In the genomic region with DNA sequence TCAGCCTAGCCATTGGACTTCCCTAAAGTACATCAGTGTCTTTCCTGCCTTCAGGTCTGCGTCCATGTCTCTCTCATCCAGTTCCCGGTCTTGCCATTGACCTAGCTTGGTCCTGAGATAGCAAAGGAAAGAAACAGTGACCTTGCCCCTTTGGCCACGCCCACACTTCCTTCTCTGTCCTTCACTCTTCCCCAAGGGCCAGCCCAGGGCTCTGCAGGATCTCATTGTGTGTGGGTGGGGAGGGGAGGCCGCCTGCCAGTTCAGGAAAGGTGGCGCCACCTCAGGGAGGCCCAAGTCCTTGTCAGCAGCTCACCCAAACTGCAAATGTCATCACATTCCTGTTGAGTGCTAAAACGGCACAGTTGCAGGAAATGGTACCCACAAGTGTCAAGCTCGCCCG, we compare ENCODE assay signal across 8 mouse cellular contexts.
A peak's percentile ranks its signal among the peaks of the same experiment; 100 is the strongest.
DNase-seq lines count a peak whose midpoint lies in the region; ATAC-seq and TF ChIP-seq lines count a peak whose summit lies in the region.

No protein-coding gene starts in this region.

- no peaks in the 10 kb centered on the region for H3K27me3 ChIP-seq in lung, embryonic 14.5 days (ENCODE audit: insufficient read depth, low read length)
- H3K27me3 ChIP-seq in heart, embryonic 11.5 days (ENCODE audit: control insufficient read depth, insufficient read depth, low read length): peaks cover 3% of the 10 kb centered on the region; the same call in 1 of the 2 replicates
- no peaks in the 10 kb centered on the region for H3K27me3 ChIP-seq in kidney, postnatal 0 days (ENCODE audit: insufficient read depth, low read length)
- H3K27me3 ChIP-seq in forebrain, embryonic 13.5 days: no peaks in the 10 kb centered on the region

- DNase-seq in lung, embryonic 14.5 days: peak; percentile 37
- no peak for DNase-seq in lung, postnatal 14 days
- DNase-seq in kidney, postnatal 0 days (ENCODE audit: low spot score): peak; percentile 49
- no peak for DNase-seq in frontal cortex, postnatal 36 days (ENCODE audit: low spot score in 2 of 2)
- DNase-seq in cerebellum, adult 18-20 months: no peak

- ATAC-seq in lung, embryonic 14.5 days (ENCODE audit: insufficient read depth): no peak; the same call in 1 of the 2 replicates
- ATAC-seq in heart, embryonic 11.5 days (replicated peaks; ENCODE audit: insufficient number of reproducible peaks, low FRiP score, low TSS enrichment): peak; percentile 73
- peak; percentile 46; the same call in 1 of the 2 replicates for ATAC-seq in kidney, postnatal 0 days (replicated peaks; ENCODE audit: low FRiP score, low read depth)
- peak; percentile 73 for ATAC-seq in megakaryocyte, adult 5-6 weeks (ENCODE audit: poor library complexity, severe bottlenecking)
- no peak for ATAC-seq in forebrain, embryonic 13.5 days

- no peaks in the 10 kb centered on the region for H3K36me3 ChIP-seq in lung, embryonic 14.5 days (ENCODE audit: insufficient read depth)
- no peaks in the 10 kb centered on the region for H3K36me3 ChIP-seq in heart, embryonic 11.5 days (ENCODE audit: control insufficient read depth, insufficient read depth, low read length)
- no peaks in the 10 kb centered on the region for H3K36me3 ChIP-seq in kidney, postnatal 0 days (ENCODE audit: insufficient read depth, low read length)
- H3K36me3 ChIP-seq in forebrain, embryonic 13.5 days (ENCODE audit: poor library complexity, severe bottlenecking): no peaks in the 10 kb centered on the region

- 0 out of 2 replicates have a peak, but pooled peaks have one; percentile 5 for TF ChIP-seq CTCF in lung, embryonic 14.5 days (IDR thresholded peaks at IDR 0.05; ENCODE audit: low read depth)
- peak; percentile 22; the same call in 1 of the 2 replicates for TF ChIP-seq CTCF in kidney, postnatal 0 days (IDR thresholded peaks at IDR 0.05; ENCODE audit: low read depth)

- H3K9ac ChIP-seq in lung, embryonic 14.5 days: no peak overlapping the region
- no peak overlapping the region for H3K9ac ChIP-seq in heart, embryonic 11.5 days (ENCODE audit: low read depth, low read length)
- H3K9ac ChIP-seq in kidney, postnatal 0 days (ENCODE audit: low read depth, low read length): no peak overlapping the region
- H3K9ac ChIP-seq in forebrain, embryonic 13.5 days: no peak overlapping the region

- no peaks in the 10 kb centered on the region for H3K4me1 ChIP-seq in lung, embryonic 14.5 days (ENCODE audit: insufficient read depth)
- H3K4me1 ChIP-seq in heart, embryonic 11.5 days (ENCODE audit: control insufficient read depth, insufficient read depth, low read length): peaks cover 3% of the 10 kb centered on the region; the same call in 1 of the 2 replicates
- H3K4me1 ChIP-seq in kidney, postnatal 0 days (replicated peaks; ENCODE audit: insufficient read depth, low read length): no peaks in the 10 kb centered on the region
- no peaks in the 10 kb centered on the region for H3K4me1 ChIP-seq in forebrain, embryonic 13.5 days

- no peak overlapping the region for H3K4me3 ChIP-seq in lung, embryonic 14.5 days (ENCODE audit: low read depth, low read length)
- no peak overlapping the region for H3K4me3 ChIP-seq in heart, embryonic 11.5 days (ENCODE audit: low read depth, low read length)
- H3K4me3 ChIP-seq in kidney, postnatal 0 days (replicated peaks; ENCODE audit: low read depth, low read length): no peak overlapping the region
- H3K4me3 ChIP-seq in forebrain, embryonic 13.5 days: no peak overlapping the region

- no peaks in the 10 kb centered on the region for H3K9me3 ChIP-seq in lung, embryonic 14.5 days (ENCODE audit: low read depth, low read length)
- H3K9me3 ChIP-seq in heart, embryonic 11.5 days (replicated peaks; ENCODE audit: control insufficient read depth, low read length): no peaks in the 10 kb centered on the region
- H3K9me3 ChIP-seq in kidney, postnatal 0 days (replicated peaks; ENCODE audit: low read length): no peaks in the 10 kb centered on the region
- H3K9me3 ChIP-seq in forebrain, embryonic 13.5 days (replicated peaks): no peaks in the 10 kb centered on the region; the same call in 1 of the 2 replicates

- no peak overlapping the region for H3K27ac ChIP-seq in lung, embryonic 14.5 days (ENCODE audit: low read depth)
- no peak overlapping the region for H3K27ac ChIP-seq in heart, embryonic 11.5 days (ENCODE audit: low read depth, low read length)
- H3K27ac ChIP-seq in kidney, postnatal 0 days: no peak overlapping the region
- H3K27ac ChIP-seq in forebrain, embryonic 13.5 days: no peak overlapping the region

- H3K4me2 ChIP-seq in lung, embryonic 14.5 days: no peak overlapping the region
- H3K4me2 ChIP-seq in heart, embryonic 11.5 days: no peak overlapping the region
- H3K4me2 ChIP-seq in kidney, postnatal 0 days (ENCODE audit: low read length): no peak overlapping the region
- no peak overlapping the region for H3K4me2 ChIP-seq in forebrain, embryonic 13.5 days

- WGBS in lung, embryonic 14.5 days: 62% methylated on average over 8 of the region's 8 CpGs
- whole genome bisulfite sequencing in heart, embryonic 11.5 days (ENCODE audit: insufficient replicate concordance): 39% methylated on average over 8 of the region's 8 CpGs
- WGBS in kidney, postnatal 0 days: 54% methylated on average over 8 of the region's 8 CpGs
- 66% methylated on average over 8 of the region's 8 CpGs for WGBS in forebrain, embryonic 13.5 days

Comparison
In these comparisons a context has a peak if more than half of its experiments do, and no peak if none do; other contexts are left out.
1. DNase-seq: peak in lung, embryonic 14.5 days (single experiment) and kidney, postnatal 0 days (single experiment); none in lung, postnatal 14 days (single experiment), frontal cortex, postnatal 36 days (0 of 2) and cerebellum, adult 18-20 months (0 of 2).
2. ATAC-seq: peak in heart, embryonic 11.5 days (single experiment), kidney, postnatal 0 days (single experiment) and megakaryocyte, adult 5-6 weeks (single experiment); none in lung, embryonic 14.5 days (single experiment) and forebrain, embryonic 13.5 days (single experiment).